Mouse (Mus musculus) MEL (cell line): Measurements from ENCODE around the gene H1fx.

Experiments
- CTCF ChIP-seq, 3 experiments: IDR thresholded peaks in 2 of 3; conservative IDR thresholded peaks in 1 of 3; 2 replicates each; pipeline ENCODE4 v1.5.1; 2011 to 2012; ENCODE audit warnings: low read length in 3 of 3, low read depth in 2 of 3, mild to moderate bottlenecking in 2 of 3, improper control_type of control experiment in 1 of 3, inconsistent platforms in 1 of 3, mixed read lengths in 1 of 3, moderate library complexity in 1 of 3; ENCODE audit not compliant: control insufficient read depth in 1 of 3, insufficient read depth in 1 of 3, poor library complexity in 1 of 3, severe bottlenecking in 1 of 3
- E2F4 ChIP-seq: IDR thresholded peaks from 2 replicates; pipeline ENCODE4 v1.6.1; 2011; ENCODE audit warnings: low read depth, low read length, improper control_type of control experiment, borderline replicate concordance
- JUND ChIP-seq: IDR thresholded peaks from 2 replicates; pipeline ENCODE4 v1.6.1; 2011; ENCODE audit warnings: low read depth, mild to moderate bottlenecking, improper control_type of control experiment, low read length
- RCOR1 ChIP-seq: IDR thresholded peaks from 2 replicates; pipeline ENCODE4 v1.6.1; 2012; ENCODE audit warnings: low read depth, mild to moderate bottlenecking, inconsistent platforms, low read length, improper control_type of control experiment

- TF ChIP-seq RCOR1 (no peak), E2F4 (no peak), CTCF (IDR thresholded peaks at IDR 0.05 in 2 of 3, conservative IDR thresholded peaks at IDR 0.05 in 1 of 3; ENCODE audit: control insufficient read depth in 1 of 3, insufficient read depth in 1 of 3, low read depth in 2 of 3, low read length in 3 of 3, poor library complexity in 1 of 3, severe bottlenecking in 1 of 3) (no peak), JUND (no peak)
Observed at GRCm38 (mm10) chr6:88015797-88016196, 34.4 kb upstream of the H1fx start.
